Mouse (Mus musculus) MEL (cell line): ENCODE measurements around the gene Akt1s1. TPM values are rescaled to one million over a fixed set of nuclear protein-coding genes. Genes with fewer than 3 reads are reported as not detected.

ENCODE experiments used
- DNase-seq: peaks from one replicate; pipeline ENCODE4 v3.0.0; 2011; ENCODE audit warnings: low read depth, low spot score
- H3K27ac ChIP-seq: 2 replicates; pipeline ENCODE4 v1.5.1; 2012; ENCODE audit warnings: low read depth, mild to moderate bottlenecking, control low read depth, low read length, moderate library complexity; ENCODE audit not compliant: control insufficient read depth
- H3K27me3 ChIP-seq, 2 experiments: fragments of 150-350 bp in 1 of 2; sonication (generic) in 1 of 2; 2 replicates each; pipeline ENCODE4 v1.6.1; 2012; ENCODE audit warnings: low read length in 2 of 2, mild to moderate bottlenecking in 2 of 2, improper control_type of control experiment in 1 of 2, moderate library complexity in 1 of 2; ENCODE audit not compliant: insufficient read depth in 2 of 2, control insufficient read depth in 1 of 2
- H3K36me3 ChIP-seq, 2 experiments: 2 replicates each; pipeline ENCODE4 v1.6.1; 2012 to 2014; ENCODE audit warnings: low read length in 2 of 2, improper control_type of control experiment in 1 of 2, inconsistent platforms in 1 of 2, mild to moderate bottlenecking in 1 of 2; ENCODE audit not compliant: insufficient read depth in 2 of 2, control insufficient read depth in 1 of 2
- H3K4me1 ChIP-seq, 2 experiments: fragments of 150-350 bp in 1 of 2; sonication (generic) in 1 of 2; 2 replicates each; pipeline ENCODE4 v1.6.1; 2012; ENCODE audit warnings: low read length in 2 of 2, improper control_type of control experiment in 1 of 2, mild to moderate bottlenecking in 1 of 2; ENCODE audit not compliant: insufficient read depth in 2 of 2, control insufficient read depth in 1 of 2
- H3K4me3 ChIP-seq, 2 experiments: fragments of 150-350 bp in 1 of 2; sonication (generic) in 1 of 2; 2 replicates each; pipeline ENCODE4 v1.5.1; 2012; ENCODE audit warnings: low read depth in 2 of 2, low read length in 2 of 2, mild to moderate bottlenecking in 2 of 2, moderate library complexity in 2 of 2, control low read depth in 1 of 2, improper control_type of control experiment in 1 of 2; ENCODE audit not compliant: control insufficient read depth in 1 of 2, insufficient read depth in 1 of 2
- H3K79me2 ChIP-seq: 2 replicates; pipeline ENCODE4 v1.6.1; 2012; ENCODE audit warnings: mild to moderate bottlenecking, low read length, moderate library complexity; ENCODE audit not compliant: control insufficient read depth, poor library complexity, insufficient read depth
- H3K9ac ChIP-seq: 2 replicates; pipeline ENCODE4 v1.6.1; 2012; ENCODE audit warnings: low read depth, mild to moderate bottlenecking, control low read depth, low read length, moderate library complexity; ENCODE audit not compliant: control insufficient read depth, poor library complexity, severe bottlenecking
- H3K9me3 ChIP-seq: fragments of 150-350 bp; sonication (generic); replicated peaks from 2 replicates; pipeline ENCODE4 v1.6.1; 2012; ENCODE audit warnings: mild to moderate bottlenecking, low read length, improper control_type of control experiment, moderate library complexity; ENCODE audit not compliant: insufficient read depth
- CHD1 ChIP-seq: IDR thresholded peaks from 2 replicates; pipeline ENCODE4 v1.6.1; 2012; ENCODE audit warnings: low read depth, mild to moderate bottlenecking, inconsistent platforms, low read length, improper control_type of control experiment
- EP300 ChIP-seq, 2 experiments: IDR thresholded peaks; 2 replicates each; pipeline ENCODE4 v1.6.1; 2011; ENCODE audit warnings: improper control_type of control experiment in 2 of 2, low read length in 2 of 2, low read depth in 1 of 2, mild to moderate bottlenecking in 1 of 2
- ETS1 ChIP-seq: IDR thresholded peaks from 2 replicates; pipeline ENCODE4 v1.6.1; 2012; ENCODE audit warnings: low read depth, mild to moderate bottlenecking, inconsistent platforms, low read length, improper control_type of control experiment, moderate library complexity
- GABPA ChIP-seq: IDR thresholded peaks from 2 replicates; pipeline ENCODE4 v1.6.1; 2012; ENCODE audit warnings: low read depth, mild to moderate bottlenecking, inconsistent platforms, low read length, improper control_type of control experiment, moderate library complexity
- HCFC1 ChIP-seq: IDR thresholded peaks from 2 replicates; pipeline ENCODE4 v1.6.1; 2012; ENCODE audit warnings: low read depth, mild to moderate bottlenecking, inconsistent platforms, low read length, improper control_type of control experiment, moderate library complexity
- JUND ChIP-seq: IDR thresholded peaks from 2 replicates; pipeline ENCODE4 v1.6.1; 2011; ENCODE audit warnings: low read depth, mild to moderate bottlenecking, improper control_type of control experiment, low read length
- KAT2A ChIP-seq: conservative IDR thresholded peaks from 2 replicates; pipeline ENCODE4 v1.6.1; 2012; ENCODE audit warnings: low read depth, low read length, improper control_type of control experiment, inconsistent platforms
- MAZ ChIP-seq: IDR thresholded peaks from 2 replicates; pipeline ENCODE4 v1.6.1; 2012; ENCODE audit warnings: low read depth, mild to moderate bottlenecking, inconsistent platforms, low read length, improper control_type of control experiment
- MYB ChIP-seq: IDR thresholded peaks from 2 replicates; pipeline ENCODE4 v1.6.1; 2011; ENCODE audit warnings: mild to moderate bottlenecking, low read depth, low read length, improper control_type of control experiment
- MYC ChIP-seq: IDR thresholded peaks from 2 replicates; pipeline ENCODE4 v1.6.1; 2011; ENCODE audit warnings: low read depth, mild to moderate bottlenecking, low read length, improper control_type of control experiment, moderate library complexity
- NELFE ChIP-seq: IDR thresholded peaks from 2 replicates; pipeline ENCODE4 v1.6.1; 2011; ENCODE audit warnings: low read depth, low read length, improper control_type of control experiment
- NRF1 ChIP-seq: IDR thresholded peaks from 2 replicates; pipeline ENCODE4 v1.6.1; 2014; ENCODE audit warnings: low read depth, mild to moderate bottlenecking, inconsistent platforms, low read length, improper control_type of control experiment, moderate library complexity; ENCODE audit not compliant: poor library complexity, insufficient read depth, severe bottlenecking
- POLR2A ChIP-seq, 2 experiments: IDR thresholded peaks; 2 replicates each; pipeline ENCODE4 v1.6.1; 2011 to 2012; ENCODE audit warnings: low read length in 2 of 2, mild to moderate bottlenecking in 2 of 2, control low read depth in 1 of 2, improper control_type of control experiment in 1 of 2, low read depth in 1 of 2, moderate library complexity in 1 of 2; ENCODE audit not compliant: control insufficient read depth in 1 of 2, insufficient read depth in 1 of 2, poor library complexity in 1 of 2
- POLR2AphosphoS5 ChIP-seq: IDR thresholded peaks from 2 replicates; pipeline ENCODE4 v1.6.1; 2012; ENCODE audit warnings: low read depth, borderline replicate concordance, mild to moderate bottlenecking, inconsistent platforms, low read length, moderate library complexity, mixed read lengths
- RCOR1 ChIP-seq: IDR thresholded peaks from 2 replicates; pipeline ENCODE4 v1.6.1; 2012; ENCODE audit warnings: low read depth, mild to moderate bottlenecking, inconsistent platforms, low read length, improper control_type of control experiment
- TCF12 ChIP-seq: IDR thresholded peaks from 2 replicates; pipeline ENCODE4 v1.6.1; 2014; ENCODE audit warnings: low read depth, mild to moderate bottlenecking, inconsistent platforms, low read length, improper control_type of control experiment, moderate library complexity
- ZKSCAN1 ChIP-seq: IDR thresholded peaks from 2 replicates; pipeline ENCODE4 v1.6.1; 2012; ENCODE audit warnings: low read depth, mild to moderate bottlenecking, inconsistent platforms, low read length, improper control_type of control experiment, moderate library complexity
- ZNF384 ChIP-seq: IDR thresholded peaks from 2 replicates; pipeline ENCODE4 v1.6.1; 2012; ENCODE audit warnings: low read depth, mild to moderate bottlenecking, inconsistent platforms, low read length, improper control_type of control experiment
- polyA plus RNA-seq, 2 experiments: library from polyadenylated mRNA; stranded (reverse) in 1 of 2; unstranded in 1 of 2; fragments of >175 nt in 1 of 2; fragments of >200 nt in 1 of 2; gene quantifications; 2 replicates each; pipeline versions ENCODE4 v1.2.1 to v1.2.4; 2012; ENCODE audit warnings: low replicate concordance in 2 of 2, low read depth in 1 of 2; ENCODE audit not compliant: insufficient read length in 2 of 2, insufficient read depth in 1 of 2, missing spikeins in 1 of 2
- total RNA-seq: library from RNA; depleted of rRNA; stranded (reverse); fragments of 300-350 nt; gene quantifications from 2 replicates; pipeline ENCODE4 v1.2.3, GENCODE M21; 2012

Akt1s1 gene
- total and polyA plus RNA-seq, 3 experiments, result 37.3 to 71.8 TPM; not detected in 1

DNA sequence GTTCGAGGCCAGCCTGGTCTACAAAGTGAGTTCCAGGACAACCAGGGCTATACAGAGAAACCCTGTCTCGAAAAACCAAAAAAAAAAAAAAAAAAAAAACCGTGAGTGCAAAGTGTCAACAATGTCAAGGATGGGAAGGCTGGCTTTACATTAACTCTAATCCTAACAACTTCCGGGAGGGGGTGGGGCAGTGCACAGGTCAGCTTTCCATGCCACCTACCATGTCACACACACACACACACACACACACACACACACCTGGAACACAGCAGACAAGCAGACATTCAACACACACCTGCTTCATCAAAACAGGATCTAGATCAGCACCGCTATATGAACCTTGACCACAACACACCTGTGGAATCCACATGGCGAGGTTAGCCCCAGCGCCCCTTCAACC lies 41.4 kb downstream of the Akt1s1 start:
- DNase-seq, result no peak
- H3K27ac ChIP-seq, result no peak overlapping the region
- peaks cover 0 to 19% of the 10 kb centered on the region in 2 experiments; a peak in 2 of 4 replicates for H3K4me1 ChIP-seq
- no peak overlapping the region for H3K4me3 ChIP-seq
- TF ChIP-seq EP300 (IDR thresholded peaks at IDR 0.05; ENCODE audit: low read depth in 1 of 2, low read length in 2 of 2) (no peak), TCF12 (no peak), MYC (no peak), CHD1 (no peak), HCFC1 (no peak), ETS1 (no peak), ZKSCAN1 (no peak), KAT2A (no peak)
- no peaks in the 10 kb centered on the region for H3K27me3 ChIP-seq
- H3K79me2 ChIP-seq, result peaks cover 25% of the 10 kb centered on the region
- no peaks in the 10 kb centered on the region for H3K9me3 ChIP-seq
- H3K9ac ChIP-seq, result no peak overlapping the region
- peaks cover 2 to 7% of the 10 kb centered on the region in 2 experiments; a peak in 3 of 4 replicates for H3K36me3 ChIP-seq

DNA sequence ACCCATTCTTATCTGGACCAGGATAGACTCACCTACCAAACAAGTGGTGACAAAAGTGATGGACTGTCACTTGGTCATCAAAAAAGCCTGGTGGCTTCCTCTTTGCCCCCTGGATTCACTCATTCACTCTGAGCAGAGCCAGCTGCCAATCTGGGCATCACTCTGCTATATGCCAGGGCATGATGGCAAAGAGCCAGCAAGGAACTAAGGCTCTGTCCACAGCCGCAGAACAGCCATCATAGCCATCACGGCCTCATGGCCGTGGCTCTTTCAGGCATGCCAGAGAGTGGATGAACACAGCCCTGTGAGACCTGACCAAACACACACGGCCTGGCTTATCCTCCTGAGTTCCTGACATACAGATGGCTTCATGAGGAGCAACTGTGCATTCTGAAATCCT lies 41.9 kb downstream of the Akt1s1 start:
- H3K9me3 ChIP-seq, result no peaks in the 10 kb centered on the region
- peaks cover 25% of the 10 kb centered on the region for H3K79me2 ChIP-seq
- peaks cover 2 to 10% of the 10 kb centered on the region in 2 experiments; a peak in 3 of 4 replicates for H3K36me3 ChIP-seq
- no peak overlapping the region for H3K4me3 ChIP-seq
- no peak overlapping the region for H3K27ac ChIP-seq
- DNase-seq, result no peak
- H3K4me1 ChIP-seq, result peaks cover 0 to 22% of the 10 kb centered on the region in 2 experiments; a peak in 2 of 4 replicates
- TF ChIP-seq RCOR1 (no peak), JUND (no peak), GABPA (no peak), ZNF384 (no peak), POLR2AphosphoS5 (no peak), HCFC1 (no peak), MYC (no peak), MAZ (no peak), NRF1 (no peak), NELFE (no peak), MYB (no peak), POLR2A (IDR thresholded peaks at IDR 0.05; ENCODE audit: control insufficient read depth in 1 of 2, insufficient read depth in 1 of 2, low read depth in 1 of 2, low read length in 2 of 2, poor library complexity in 1 of 2) (no peak)
- TF ChIP-seq, all 39 proteins: peak for 0
- no peaks in the 10 kb centered on the region for H3K27me3 ChIP-seq
- H3K9ac ChIP-seq, result no peak overlapping the region; the same call in 1 of the 2 replicates
